Mouse (Mus musculus) kidney, postnatal 10 days (tissue): ENCODE data around the gene Mgst3.

Experiments used
- DNase-seq: peaks from one replicate; pipeline ENCODE4 v3.0.0; 2021; ENCODE audit warnings: mixed read lengths

Mgst3 gene

GRCm38 (mm10) chr1:167387310-167387709 lies 6.3 kb downstream of the Mgst3 start:
- DNase-seq, result no peak

GRCm38 (mm10) chr1:167386466-167386865 lies 7.2 kb downstream of the Mgst3 start:
- no peak for DNase-seq

- DNase-seq, result no peak
Observed at GRCm38 (mm10) chr1:167385636-167386035, 8.0 kb downstream of the Mgst3 start.

GRCm38 (mm10) chr1:167385211-167385610 lies 8.4 kb downstream of the Mgst3 start:
- DNase-seq, result no peak

GRCm38 (mm10) chr1:167384156-167384555 lies 9.5 kb downstream of the Mgst3 start:
- DNase-seq, result no peak

- no peak for DNase-seq
Observed at GRCm38 (mm10) chr1:167383178-167383577, 10.5 kb downstream of the Mgst3 start.

- DNase-seq, result no peak
Observed at GRCm38 (mm10) chr1:167382763-167383162, 10.9 kb downstream of the Mgst3 start.

GRCm38 (mm10) chr1:167382316-167382715 lies 11.3 kb downstream of the Mgst3 start:
- DNase-seq, result no peak

GRCm38 (mm10) chr1:167381050-167382015 lies 12.3 kb downstream of the Mgst3 start:
- DNase-seq, result no peak

- DNase-seq, result no peak
Observed at GRCm38 (mm10) chr1:167380223-167380622, 13.4 kb downstream of the Mgst3 start.

- DNase-seq, result no peak
Observed at GRCm38 (mm10) chr1:167379751-167380150, 13.9 kb downstream of the Mgst3 start.

- DNase-seq, result no peak
Observed at GRCm38 (mm10) chr1:167378019-167378418, 15.6 kb downstream of the Mgst3 start.

- DNase-seq, result peak; percentile 54
Observed at GRCm38 (mm10) chr1:167374942-167375341, 18.7 kb downstream of the Mgst3 start.

- DNase-seq, result peak; percentile 85
Observed at GRCm38 (mm10) chr1:167374003-167374784, 19.4 kb downstream of the Mgst3 start.

- no peak for DNase-seq
Observed at GRCm38 (mm10) chr1:167372739-167373138, 20.9 kb downstream of the Mgst3 start.

GRCm38 (mm10) chr1:167369905-167370304 lies 23.7 kb downstream of the Mgst3 start:
- peak; percentile 94 for DNase-seq

GRCm38 (mm10) chr1:167368513-167368912 lies 25.1 kb downstream of the Mgst3 start:
- DNase-seq, result no peak

GRCm38 (mm10) chr1:167368018-167368417 lies 25.6 kb downstream of the Mgst3 start:
- no peak for DNase-seq

- no peak for DNase-seq
Observed at GRCm38 (mm10) chr1:167366621-167367020, 27.0 kb downstream of the Mgst3 start.

GRCm38 (mm10) chr1:167365808-167366207 lies 27.8 kb downstream of the Mgst3 start:
- peak; percentile 51 for DNase-seq

- no peak for DNase-seq
Observed at GRCm38 (mm10) chr1:167363322-167363721, 30.3 kb downstream of the Mgst3 start.

- peak; percentile 29 for DNase-seq
Observed at GRCm38 (mm10) chr1:167362819-167363218, 30.8 kb downstream of the Mgst3 start.

GRCm38 (mm10) chr1:167360268-167360667 lies 33.4 kb downstream of the Mgst3 start:
- DNase-seq, result no peak

- DNase-seq, result no peak
Observed at GRCm38 (mm10) chr1:167358731-167359130, 34.9 kb downstream of the Mgst3 start.
